Mouse (Mus musculus): Measurements from ENCODE around the gene Acot2. TPM values are rescaled to one million over a fixed set of nuclear protein-coding genes. Genes with fewer than 3 reads are reported as not detected.
"Not testable (repeated sequence)": the region's sequence is repeated elsewhere in the genome, so short reads cannot be mapped to it uniquely, and the experiment has no call there.

Acot2 gene
- total RNA-seq (2021) = 100 to 1,000 TPM; 100 to 107 TPM

DNA sequence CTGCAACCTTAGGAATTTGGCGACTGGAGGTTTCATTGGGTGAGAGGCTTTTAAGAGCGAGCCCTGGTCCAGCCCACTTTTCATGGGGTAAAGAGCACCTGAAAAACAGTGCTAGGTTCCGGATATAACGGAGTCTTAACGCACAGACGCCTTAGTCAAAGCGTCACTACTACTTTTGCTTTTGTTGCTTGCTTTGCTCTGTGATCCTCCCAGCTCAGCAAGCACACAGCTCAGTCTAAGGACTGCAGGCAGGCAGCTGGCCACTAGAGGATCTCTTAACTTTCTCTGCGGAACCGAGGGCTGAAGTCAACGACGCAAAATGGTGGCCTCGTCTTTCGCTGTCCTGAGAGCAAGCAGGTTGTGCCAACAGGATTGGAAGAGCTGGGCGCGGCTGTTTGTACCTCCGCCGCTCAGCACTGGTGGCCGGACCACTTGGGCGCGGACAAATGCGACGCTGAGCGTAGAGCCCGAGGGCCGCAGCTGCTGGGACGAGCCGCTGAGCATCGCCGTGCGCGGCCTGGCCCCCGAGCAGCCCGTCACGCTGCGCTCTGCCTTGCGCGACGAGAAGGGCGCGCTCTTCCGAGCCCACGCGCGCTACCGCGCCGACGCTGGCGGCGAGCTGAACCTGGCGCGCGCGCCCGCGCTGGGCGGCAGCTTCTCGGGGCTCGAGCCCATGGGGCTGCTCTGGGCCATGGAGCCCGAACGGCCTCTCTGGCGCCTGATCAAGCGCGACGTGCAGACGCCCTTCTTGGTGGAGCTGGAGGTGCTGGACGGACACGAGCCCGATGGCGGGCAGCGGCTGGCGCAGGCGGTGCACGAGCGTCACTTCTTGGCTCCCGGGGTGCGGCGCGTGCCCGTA is at the start of gene Acot2:
Gene Acot2, plus strand, starts transcription at position 279 of the 859 bp plus-strand sequence.
- peak; percentile 66 for DNase-seq (ENCODE audit: low spot score)
- intact Hi-C loops (cut with DNase I) = loop anchor here (2.0 to 5.0 kb wide), 2 partner anchors 21 to 44 kb away; partner anchors contain the start of gene Acot1

DNA sequence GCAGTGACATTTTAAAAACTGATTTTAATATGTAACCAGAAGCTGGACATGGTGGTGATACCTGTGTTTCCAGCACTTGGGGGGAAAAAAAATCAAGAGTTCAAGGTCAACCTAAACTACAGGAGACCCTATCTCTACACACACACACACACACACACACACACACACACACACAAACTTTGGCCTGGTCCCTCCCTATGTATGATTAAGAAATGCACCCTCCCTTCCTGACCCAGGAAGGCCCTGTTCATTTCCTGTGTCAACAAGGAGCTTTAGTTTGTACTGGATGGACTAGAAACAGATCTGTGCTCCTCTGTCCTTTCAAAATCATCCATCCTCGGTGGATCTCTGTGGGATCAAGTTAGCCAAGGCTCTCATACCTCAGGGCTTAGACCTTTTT is 49.1 kb upstream of the Acot2 start:
- DNase-seq (ENCODE audit: low spot score); intact Hi-C loops (cut with DNase I): not testable (repeated sequence)

GRCm38 (mm10) chr12:83939332-83939731 is 48.3 kb upstream of the Acot2 start:
- DNase-seq (ENCODE audit: low spot score) = no peak
- intact Hi-C loops (cut with DNase I) = no loop called here

GRCm38 (mm10) chr12:83940031-83940430 is 47.6 kb upstream of the Acot2 start:
- intact Hi-C loops (cut with DNase I) = no loop called here
- no peak for DNase-seq (ENCODE audit: low spot score)

DNA sequence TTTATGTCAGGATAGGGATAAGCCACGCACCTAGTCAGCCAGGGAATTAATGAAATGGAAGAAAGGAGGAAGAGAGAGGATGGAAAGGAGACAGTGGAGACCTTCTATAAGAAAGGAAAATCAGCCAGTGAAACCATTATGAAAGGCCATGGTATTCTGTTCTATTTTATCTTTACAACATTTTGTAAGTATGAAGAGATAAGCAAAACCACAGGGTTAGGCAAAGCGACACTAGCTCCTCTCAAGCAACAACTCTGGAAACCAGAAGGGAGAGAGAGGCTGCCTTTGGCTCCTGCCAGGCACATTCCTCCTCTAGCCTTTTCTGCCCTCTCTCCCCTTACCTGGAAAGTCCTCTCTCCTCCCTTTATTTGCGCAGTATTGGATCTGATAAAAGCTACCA is 45.7 kb upstream of the Acot2 start:
- DNase-seq (ENCODE audit: low spot score) = no peak
- intact Hi-C loops (cut with DNase I) = no loop called here

- no peak for DNase-seq (ENCODE audit: low spot score)
- intact Hi-C loops (cut with DNase I) = no loop called here
These were observed 40.3 kb upstream of the Acot2 start for GRCm38 (mm10) chr12:83947260-83947811.

- no peak for DNase-seq (ENCODE audit: low spot score)
- intact Hi-C loops (cut with DNase I) = no loop called here
These were observed 38.6 kb upstream of the Acot2 start for GRCm38 (mm10) chr12:83949043-83949442.

GRCm38 (mm10) chr12:83949776-83950492 is 37.7 kb upstream of the Acot2 start:
- no peak for DNase-seq (ENCODE audit: low spot score)
- intact Hi-C loops (cut with DNase I) = loop anchor here (2.0 kb wide), 1 partner anchor 29 kb away; the partner anchor contains the start of gene Numb

DNA sequence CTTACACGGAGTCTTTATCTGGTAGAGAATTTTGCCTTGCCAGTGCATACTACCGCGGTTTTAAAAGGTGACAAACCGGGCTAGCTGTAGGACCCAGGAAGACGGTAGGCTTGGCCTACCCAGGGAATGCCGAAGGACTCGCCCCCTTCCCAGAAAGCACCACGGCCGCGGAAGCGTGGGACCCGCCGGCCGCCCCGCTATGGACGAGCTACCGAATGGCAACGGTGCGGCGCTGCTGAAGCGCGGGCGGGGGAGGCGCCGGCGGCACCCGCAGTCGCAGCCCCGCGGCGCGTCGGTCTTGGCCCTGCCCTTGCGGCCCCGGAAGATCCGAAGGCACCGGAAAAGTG is 37.2 kb upstream of the Acot2 start, which contains the start of gene Riox1:
Gene Riox1, plus strand, starts transcription at position 116 of the 347 bp plus-strand sequence.
- intact Hi-C loops (cut with DNase I) = loop anchor here (2.0 kb wide), 1 partner anchor 30 kb away; the partner anchor contains the start of gene Numb
- peak; percentile 72 for DNase-seq (ENCODE audit: low spot score)

GRCm38 (mm10) chr12:83950840-83951701 is 36.6 kb upstream of the Acot2 start:
- no peak for DNase-seq (ENCODE audit: low spot score)
- intact Hi-C loops (cut with DNase I) = loop anchor here (2.0 kb wide), 1 partner anchor 30 kb away; the partner anchor contains the start of gene Numb

- intact Hi-C loops (cut with DNase I) = loop anchor here (2.0 kb wide), 1 partner anchor 31 kb away; the partner anchor contains the start of gene Numb
These were observed 35.7 kb upstream of the Acot2 start for GRCm38 (mm10) chr12:83951711-83952575.

GRCm38 (mm10) chr12:83958278-83958677 is 29.4 kb upstream of the Acot2 start:
- no peak for DNase-seq (ENCODE audit: low spot score)
- intact Hi-C loops (cut with DNase I) = no loop called here

More at GRCm38 (mm10) chr12:83951711-83952575, 35.7 kb upstream of the Acot2 start:
- DNase-seq (ENCODE audit: low spot score) = no peak

GRCm38 (mm10) chr12:83965235-83965634 is 22.4 kb upstream of the Acot2 start:
- intact Hi-C loops (cut with DNase I) = no loop called here
- DNase-seq (ENCODE audit: low spot score) = no peak

- DNase-seq (ENCODE audit: low spot score) = no peak
These were observed 15.5 kb upstream of the Acot2 start for GRCm38 (mm10) chr12:83972117-83972516.

DNA sequence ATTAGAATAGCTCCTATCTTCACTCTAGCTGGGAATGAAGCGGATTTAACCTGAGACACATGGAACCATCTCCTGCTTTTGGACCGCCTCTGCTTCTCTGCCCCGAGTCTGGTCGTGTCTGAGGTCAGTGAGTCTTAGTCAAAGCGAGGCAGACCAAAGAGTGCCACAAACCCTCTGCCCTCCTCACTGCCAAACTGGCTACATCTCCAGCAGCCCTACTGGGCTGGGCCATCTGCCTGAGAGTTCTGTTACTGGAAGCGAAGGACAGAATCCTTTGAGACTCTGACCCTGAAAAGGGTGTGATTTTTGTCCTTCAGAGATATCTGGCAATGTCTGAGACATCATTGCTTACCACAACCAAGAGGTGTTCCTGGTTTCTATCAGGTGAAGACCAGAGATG is 8.8 kb upstream of the Acot2 start:
- intact Hi-C loops (cut with DNase I) = no loop called here
- DNase-seq (ENCODE audit: low spot score) = no peak

More at GRCm38 (mm10) chr12:83972117-83972516, 15.5 kb upstream of the Acot2 start:
- intact Hi-C loops (cut with DNase I) = loop anchor here (1.0 to 2.0 kb wide), 2 partner anchors 60 to 89 kb away; no protein-coding TSS in a partner anchor

GRCm38 (mm10) chr12:83981615-83982014 is 6.0 kb upstream of the Acot2 start:
- no peak for DNase-seq (ENCODE audit: low spot score)
- intact Hi-C loops (cut with DNase I) = no loop called here

DNA sequence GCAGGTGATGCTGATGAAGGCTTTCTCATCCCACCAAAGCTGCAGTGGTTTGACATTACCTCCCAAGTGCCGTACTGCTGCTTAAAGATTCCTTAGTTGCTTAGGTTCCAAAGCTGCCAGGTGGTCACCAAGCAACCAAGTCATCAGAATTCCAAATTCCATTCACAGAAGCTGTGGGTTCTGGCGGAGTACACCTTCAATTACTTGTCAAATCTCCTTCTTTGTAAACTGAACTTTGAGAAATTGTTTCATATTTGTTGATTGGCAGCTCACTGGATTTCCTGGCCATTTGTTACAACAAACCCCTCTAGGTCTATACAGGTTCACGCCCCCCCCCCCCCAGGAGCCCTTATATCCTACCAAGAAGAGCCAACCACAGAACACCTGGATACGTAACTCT is 2.9 kb upstream of the Acot2 start, which contains the start of gene Heatr4:
Gene Heatr4, minus strand, starts transcription at position 101 of the 400 bp plus-strand sequence.
- intact Hi-C loops (cut with DNase I) = loop anchor here (5.0 kb wide), 1 partner anchor 48 kb away; no protein-coding TSS in a partner anchor
- no peak for DNase-seq (ENCODE audit: low spot score)

GRCm38 (mm10) chr12:83987242-83987582 is 449 bp upstream of the Acot2 start:
- no peak for DNase-seq (ENCODE audit: low spot score)
- intact Hi-C loops (cut with DNase I) = loop anchor here (5.0 kb wide), 1 partner anchor 45 kb away; no protein-coding TSS in a partner anchor
